Mouse (Mus musculus) lung, postnatal 0 days (tissue): ENCODE measurements around the gene Trappc3l. TPM values are rescaled to one million over a fixed set of nuclear protein-coding genes. Genes with fewer than 3 reads are reported as not detected.

Source experiments
- ATAC-seq: fragments of 200-750 bp; cut with Nextera tagmentation; 2 replicates; pipeline ENCODE4 v1.8.0; 2017; ENCODE audit warnings: moderate library complexity
- DNase-seq: peaks from one replicate; pipeline ENCODE4 v3.0.0-alpha.2; 2016; ENCODE audit warnings: low spot score
- H3K27ac ChIP-seq: fragments of 300-500 bp; sonication (generic); 2 replicates; pipeline ENCODE4 v1.5.1; 2014; ENCODE audit warnings: antibody characterized with exemption, mild to moderate bottlenecking, low read length, mixed read lengths
- H3K27me3 ChIP-seq: fragments of 300-500 bp; sonication (generic); replicated peaks from 2 replicates; pipeline ENCODE4 v1.6.1; 2014; ENCODE audit warnings: low read length, mixed read lengths; ENCODE audit not compliant: insufficient read depth
- H3K36me3 ChIP-seq: fragments of 300-500 bp; sonication (generic); 2 replicates; pipeline ENCODE4 v1.6.1; 2014; ENCODE audit warnings: low read length, mixed read lengths; ENCODE audit not compliant: insufficient read depth
- H3K4me1 ChIP-seq: fragments of 300-500 bp; sonication (generic); 2 replicates; pipeline ENCODE4 v1.6.1; 2014; ENCODE audit warnings: antibody characterized with exemption, low read depth, low read length, mixed read lengths; ENCODE audit not compliant: insufficient read depth
- H3K4me2 ChIP-seq: fragments of 300-500 bp; sonication (generic); replicated peaks from 2 replicates; pipeline ENCODE4 v1.6.1; 2014; ENCODE audit warnings: low read depth, mild to moderate bottlenecking, low read length, moderate library complexity, mixed read lengths
- H3K4me3 ChIP-seq: fragments of 300-500 bp; sonication (generic); 2 replicates; pipeline ENCODE4 v1.5.1; 2014; ENCODE audit warnings: low read depth, low read length
- H3K9ac ChIP-seq: fragments of 300-500 bp; sonication (generic); replicated peaks from 2 replicates; pipeline ENCODE4 v1.6.1; 2014; ENCODE audit warnings: low read depth, mild to moderate bottlenecking
- H3K9me3 ChIP-seq: fragments of 300-500 bp; sonication (generic); 2 replicates; pipeline ENCODE4 v1.6.1; 2016; ENCODE audit warnings: low read length, mixed read lengths
- CTCF ChIP-seq: IDR thresholded peaks from 2 replicates; pipeline ENCODE4 v1.5.1; 2016; ENCODE audit warnings: antibody characterized with exemption, mild to moderate bottlenecking
- EP300 ChIP-seq: IDR thresholded peaks from 2 replicates; pipeline ENCODE4 v1.6.1; 2016; ENCODE audit warnings: antibody characterized with exemption, mild to moderate bottlenecking, control low read depth
- WGBS: fragments of 180-500 bp; shearing (Covaris S2); extraction: QIAGEN DNeasy Blood & Tissue Kit; methylation state at CpG from one replicate; pipeline ENCODE4 v1.1.7; 2014; 5-methylcytosine and 5-hydroxymethylcytosine counted together
- polyA plus RNA-seq: library from polyadenylated mRNA; unstranded; fragments of >200 nt; fragmentation: Nextera tagmentation; extraction: Ambion mirVana; gene quantifications from 2 replicates; pipeline ENCODE4 v1.2.1, GENCODE M21; 2015

The Trappc3l gene
- polyA plus RNA-seq, 1 experiment from 2014 or later, result not detected

DNA sequence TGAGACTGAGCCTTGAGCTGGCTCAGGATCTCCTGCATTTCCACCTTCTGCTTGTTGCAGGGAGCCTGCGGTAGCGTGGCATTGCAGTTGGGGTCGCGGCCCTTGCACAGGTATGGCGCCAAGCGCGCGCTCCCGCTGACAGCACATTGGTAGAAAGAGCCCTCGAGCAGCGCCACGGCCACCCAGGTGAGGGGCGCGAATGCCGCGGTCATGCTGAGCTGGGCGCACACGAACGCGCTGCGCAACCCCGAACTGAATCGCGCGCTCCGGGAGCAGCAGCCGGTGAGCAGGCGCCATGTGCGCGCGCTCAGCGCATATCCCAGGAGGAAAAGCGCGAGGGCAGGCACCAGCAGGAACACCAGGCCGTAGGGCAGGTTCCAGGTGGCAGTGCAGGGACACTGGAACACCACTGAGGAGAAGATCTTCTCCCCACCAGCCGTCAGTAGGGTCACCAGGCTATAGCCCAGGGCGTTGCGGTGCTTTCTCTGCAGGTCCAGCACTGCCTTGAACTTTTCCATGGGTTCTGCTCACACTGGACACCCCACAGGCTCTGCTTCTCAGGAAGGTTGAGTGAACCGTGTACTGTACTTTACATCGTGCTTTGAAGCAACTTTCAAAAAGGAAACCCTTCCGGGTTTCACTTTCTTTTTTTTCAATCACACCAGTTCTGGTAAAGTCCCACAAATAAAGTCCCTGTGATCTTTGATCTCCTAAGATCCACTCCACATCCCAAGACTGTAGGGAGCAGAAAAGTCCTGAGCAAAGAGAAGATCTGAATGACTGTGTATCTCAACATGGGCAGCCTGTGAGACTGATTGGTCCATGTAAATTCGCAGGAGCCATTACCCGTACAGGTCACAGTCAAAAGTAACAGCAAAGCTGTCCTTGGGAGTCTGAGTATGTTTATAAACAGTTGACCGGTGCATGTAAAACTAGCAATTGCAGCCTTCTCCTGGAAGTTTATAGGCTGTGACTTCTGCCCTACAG, 90.3 kb downstream of the Trappc3l start, which contains the start of gene Calhm6:
Gene Calhm6 (minus strand): TSS at position 593 of the 987 bp plus-strand sequence.
- peak; percentile 22 for DNase-seq
- WGBS, result 15% methylated on average over 44 of the region's 44 CpGs
- TF ChIP-seq CTCF (no peak), EP300 (no peak)
- H3K27ac ChIP-seq, result no peak within 1 kb of the TSS
- H3K4me1 ChIP-seq, result no peaks in the 10 kb centered on the region
- no peak within 1 kb of the TSS for H3K9ac ChIP-seq
- peak within 1 kb of the TSS; percentile 87 for H3K4me2 ChIP-seq
- no peaks in the 10 kb centered on the region for H3K9me3 ChIP-seq
- H3K27me3 ChIP-seq, result no peaks in the 10 kb centered on the region
- peak within 1 kb of the TSS; percentile 43 for H3K4me3 ChIP-seq
- no peaks in the 10 kb centered on the region for H3K36me3 ChIP-seq
- ATAC-seq, result peak; percentile 44

DNA sequence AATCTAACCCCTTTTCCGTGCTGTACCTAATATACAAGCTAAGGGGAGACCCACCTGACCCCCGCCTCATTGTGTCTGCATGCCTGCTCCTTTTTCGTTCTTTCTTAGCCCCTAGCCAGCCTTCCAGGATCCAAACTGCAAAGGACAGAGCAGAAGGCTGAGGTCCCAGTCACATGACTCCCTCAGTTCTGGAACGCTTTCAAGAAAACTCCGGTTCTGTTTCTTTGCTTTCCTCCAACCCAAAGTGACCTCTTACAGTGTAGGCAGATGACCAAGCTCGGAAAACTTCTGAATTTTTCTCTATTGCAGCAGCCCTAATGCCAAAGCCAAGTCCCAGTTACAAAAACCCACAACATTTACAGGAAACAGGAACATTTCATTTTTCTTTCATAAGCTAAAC, 91.0 kb downstream of the Trappc3l start:
- ATAC-seq (peak; percentile 52), DNase-seq (peak; percentile 50)
- H3K4me3 ChIP-seq, result no peak overlapping the region
- H3K4me2 ChIP-seq, result peak overlapping the region; percentile 87; the same call in 1 of the 2 replicates
- no peak overlapping the region for H3K9ac ChIP-seq
- no peaks in the 10 kb centered on the region for H3K9me3 ChIP-seq
- no peak for TF ChIP-seq EP300
- TF ChIP-seq CTCF, result no peak
- no peaks in the 10 kb centered on the region for H3K4me1 ChIP-seq
- WGBS, result 62% methylated on average over 6 of the region's 6 CpGs
- H3K27ac ChIP-seq, result no peak overlapping the region
- no peaks in the 10 kb centered on the region for H3K27me3 ChIP-seq
- no peaks in the 10 kb centered on the region for H3K36me3 ChIP-seq

DNA sequence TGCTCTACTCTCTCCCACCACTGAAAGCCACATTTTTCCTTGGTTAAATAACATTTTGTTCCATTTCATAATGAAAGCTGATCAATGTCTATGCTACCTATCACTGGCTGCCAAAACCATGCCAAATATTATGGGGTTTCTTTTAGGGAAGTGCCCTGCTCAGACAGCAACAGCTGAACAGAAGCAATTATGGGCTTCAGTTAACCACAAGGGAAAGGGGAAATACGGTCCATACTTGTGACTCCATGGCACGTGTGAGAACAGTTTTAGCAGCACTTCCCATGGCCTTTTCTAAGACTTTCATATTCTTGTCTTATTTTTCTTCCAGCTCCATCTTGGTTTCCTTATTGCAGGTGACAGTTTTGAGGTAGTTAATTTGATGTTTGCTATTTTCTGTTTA, 94.0 kb downstream of the Trappc3l start:
- TF ChIP-seq EP300, result no peak
- TF ChIP-seq CTCF, result no peak
- DNase-seq, result peak; percentile 34
- no peak overlapping the region for H3K9ac ChIP-seq
- H3K4me2 ChIP-seq, result no peak overlapping the region
- no peak overlapping the region for H3K27ac ChIP-seq
- 73% methylated on average over 2 of the region's 2 CpGs for WGBS
- H3K36me3 ChIP-seq, result no peaks in the 10 kb centered on the region
- no peak overlapping the region for H3K4me3 ChIP-seq
- H3K27me3 ChIP-seq, result no peaks in the 10 kb centered on the region
- H3K9me3 ChIP-seq, result no peaks in the 10 kb centered on the region
- no peaks in the 10 kb centered on the region for H3K4me1 ChIP-seq
- no peak for ATAC-seq

DNA sequence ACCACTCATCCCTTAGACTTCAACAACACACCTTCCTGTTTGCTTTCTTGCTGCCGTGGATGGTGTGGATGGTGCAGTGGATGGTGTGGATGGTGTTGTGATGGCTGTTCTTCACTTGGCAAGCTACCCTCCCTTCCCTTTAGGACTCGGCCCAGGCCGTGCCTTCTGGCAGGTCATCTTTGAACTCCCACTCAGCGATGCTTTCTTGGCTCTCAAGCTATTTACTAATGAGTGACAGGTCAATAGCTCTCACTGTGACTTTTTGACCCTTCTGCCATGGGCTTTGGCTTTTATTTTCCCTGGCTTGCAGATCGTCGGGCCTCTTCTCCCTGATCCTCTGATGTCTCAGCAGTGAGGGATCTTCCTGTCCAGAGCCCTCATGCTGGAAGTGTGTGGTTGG, 99.0 kb downstream of the Trappc3l start:
- 16% methylated on average over 6 of the region's 6 CpGs for WGBS
- no peak for ATAC-seq
- Histone ChIP-seq H3K27me3 (no peaks in the 10 kb centered on the region), H3K9ac (no peak overlapping the region), H3K27ac (no peak overlapping the region), H3K4me2 (no peak overlapping the region), H3K36me3 (no peaks in the 10 kb centered on the region), H3K4me3 (no peak overlapping the region), H3K9me3 (no peaks in the 10 kb centered on the region), H3K4me1 (no peaks in the 10 kb centered on the region)
- no peak for DNase-seq
- TF ChIP-seq CTCF (no peak), EP300 (no peak)

DNA sequence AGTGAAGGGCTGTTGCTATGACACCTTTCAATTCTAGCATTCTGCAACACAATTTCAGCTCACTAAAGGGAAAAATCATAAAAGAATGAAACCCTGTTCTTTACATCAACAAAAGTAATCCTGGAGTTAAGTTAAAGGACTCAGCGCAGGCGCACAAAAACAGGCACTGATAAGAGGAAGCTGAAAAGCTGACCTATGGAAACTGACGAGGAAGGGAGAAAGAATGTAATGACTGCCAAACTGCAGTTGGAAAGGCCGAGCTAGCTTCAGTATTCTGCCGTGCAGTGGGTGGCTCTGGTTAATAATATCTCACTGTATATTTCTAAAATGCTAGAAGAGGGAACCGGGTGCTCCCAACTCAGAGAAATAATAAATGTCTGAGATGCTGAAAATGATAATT, 100.6 kb downstream of the Trappc3l start:
- no peak for TF ChIP-seq EP300
- no peak for TF ChIP-seq CTCF
- no peak for ATAC-seq
- no peaks in the 10 kb centered on the region for H3K4me1 ChIP-seq
- H3K4me2 ChIP-seq, result no peak overlapping the region
- no peak overlapping the region for H3K4me3 ChIP-seq
- no peaks in the 10 kb centered on the region for H3K27me3 ChIP-seq
- no peak overlapping the region for H3K9ac ChIP-seq
- WGBS, result 38% methylated on average over 6 of the region's 6 CpGs
- no peak overlapping the region for H3K27ac ChIP-seq
- no peaks in the 10 kb centered on the region for H3K36me3 ChIP-seq
- H3K9me3 ChIP-seq, result no peaks in the 10 kb centered on the region
- DNase-seq, result no peak

DNA sequence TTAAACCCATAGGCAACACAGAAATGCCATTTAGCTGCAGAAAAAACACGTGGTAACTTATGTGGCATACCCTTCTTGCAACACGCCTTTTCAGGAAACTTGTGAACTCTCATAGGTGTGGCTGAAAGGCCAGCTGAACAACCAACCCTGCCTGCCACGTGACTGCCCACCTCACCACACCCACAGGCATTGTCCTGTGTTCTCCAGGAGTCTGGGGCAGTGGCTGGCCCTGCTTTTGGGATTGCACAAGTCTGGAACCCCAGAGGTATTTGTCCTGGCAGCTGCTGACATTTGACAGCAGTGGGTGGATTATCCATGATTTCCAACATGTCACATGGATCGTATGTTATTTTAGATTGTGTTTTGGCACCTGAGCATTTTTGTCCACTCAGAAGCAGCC, 102.4 kb downstream of the Trappc3l start:
- Histone ChIP-seq H3K27me3 (no peaks in the 10 kb centered on the region), H3K9ac (no peak overlapping the region), H3K27ac (no peak overlapping the region), H3K36me3 (no peaks in the 10 kb centered on the region), H3K4me2 (no peak overlapping the region), H3K9me3 (no peaks in the 10 kb centered on the region), H3K4me3 (no peak overlapping the region), H3K4me1 (no peaks in the 10 kb centered on the region)
- TF ChIP-seq EP300 (no peak), CTCF (no peak)
- 50% methylated on average over 4 of the region's 4 CpGs for WGBS
- peak; percentile 27 for DNase-seq
- ATAC-seq, result no peak
